Mouse (Mus musculus): Measurements from ENCODE around the gene Plekha5.
"Not testable (repeated sequence)": the region's sequence is repeated elsewhere in the genome, so short reads cannot be mapped to it uniquely, and the experiment has no call there.

GRCm38 (mm10) chr6:140532858-140533257 lies 109.0 kb downstream of the Plekha5 start:
- not testable (repeated sequence) for TF ChIP-seq POLR2A (IDR thresholded peaks at IDR 0.05; ENCODE audit: low read depth, low read length); CTCF (IDR thresholded peaks at IDR 0.05; ENCODE audit: extremely low read depth, insufficient read length, insufficient replicate concordance, low read depth, low read length)
